Mouse (Mus musculus) kidney, adult 2 months (tissue): ENCODE measurements around the gene Agmat.

Source experiments
- CTCF ChIP-seq: fragments of 200-500 bp; conservative IDR thresholded peaks from 2 replicates; pipeline ENCODE4 v1.5.1; 2011; ENCODE audit warnings: low read depth, mild to moderate bottlenecking, control low read depth, low read length, moderate library complexity, mixed read lengths; ENCODE audit not compliant: insufficient read depth, insufficient read length
- POLR2A ChIP-seq: fragments of 200-500 bp; IDR thresholded peaks from one replicate; pipeline ENCODE4 v1.6.1; 2011; ENCODE audit warnings: low read depth, low read length, control low read depth

- TF ChIP-seq POLR2A (no peak), CTCF (no peak)
Observed at GRCm38 (mm10) chr4:141762102-141762598, 15.7 kb downstream of the Agmat start.
